Mouse (Mus musculus) NIH3T3 (cell line): ENCODE data around the gene Slc12a9.

Source experiments
- DNase-seq: peaks from one replicate; pipeline ENCODE4 v3.0.0-alpha.2; 2012; ENCODE audit warnings: low read depth

Gene Slc12a9

GRCm38 (mm10) chr5:137333512-137334174 lies at the start of gene Slc12a9:
Gene Slc12a9 (minus strand): TSS chr5:137333597.
- DNase-seq: peak; percentile 98

DNA sequence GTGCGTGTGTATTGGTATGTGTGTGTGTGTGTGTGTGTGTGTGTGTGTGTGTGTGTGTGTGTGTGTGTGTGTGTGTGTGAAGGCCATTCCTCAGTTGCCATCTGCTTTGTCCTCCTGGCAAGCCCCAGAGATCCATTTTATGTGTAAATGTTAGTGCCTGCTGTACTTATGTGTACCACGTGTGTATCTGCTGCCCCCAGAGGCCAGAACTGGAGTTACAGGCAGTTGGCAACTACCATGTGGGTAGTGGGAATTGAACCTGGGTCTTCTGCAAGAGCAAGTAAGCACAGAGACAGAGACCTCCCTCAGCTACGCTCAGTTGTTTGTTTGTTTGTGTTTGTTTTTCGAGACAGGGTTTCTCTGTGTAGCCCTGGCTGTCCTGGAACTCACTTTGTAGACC lies 47.8 kb upstream of the Slc12a9 start:
- peak; percentile 79 for DNase-seq

DNA sequence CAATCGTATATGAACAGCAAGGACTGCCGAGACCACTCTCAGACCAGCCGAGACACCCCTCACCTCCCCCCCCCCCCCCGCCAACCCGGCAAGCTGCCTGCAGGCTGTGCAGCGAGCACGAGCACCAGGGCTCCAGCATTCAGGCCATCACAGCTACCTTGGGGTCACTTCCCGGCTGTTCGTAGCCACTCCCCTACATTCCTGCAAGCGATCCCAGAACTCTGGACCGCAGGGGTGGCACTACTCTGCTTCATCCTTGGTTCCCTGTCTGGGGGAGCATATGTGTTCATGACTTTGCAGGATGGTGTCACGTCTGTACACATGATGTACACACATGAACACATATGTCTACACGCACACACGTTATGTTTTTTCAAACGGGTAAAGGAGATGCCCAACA lies 44.2 kb upstream of the Slc12a9 start:
- no peak for DNase-seq

DNA sequence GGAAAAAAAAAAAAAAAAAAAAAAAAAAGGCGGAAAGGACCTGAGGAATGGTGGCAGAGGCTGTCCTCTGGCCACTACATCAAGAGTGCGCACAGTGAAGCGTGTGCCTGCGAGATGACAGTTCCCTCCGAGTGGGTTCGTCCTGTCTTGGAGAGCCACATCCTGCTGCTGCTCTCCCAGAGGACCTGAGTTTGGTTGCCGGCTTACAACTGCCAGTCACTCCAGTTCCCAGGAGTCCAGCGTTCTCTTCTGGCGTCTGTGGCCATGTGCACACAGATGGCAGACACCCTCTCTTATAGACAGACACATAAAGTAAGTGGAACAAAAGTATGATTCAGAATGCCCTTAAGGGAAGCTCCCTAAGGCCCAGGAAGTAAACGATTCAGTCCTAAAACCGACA lies 43.8 kb upstream of the Slc12a9 start:
- no peak for DNase-seq

DNA sequence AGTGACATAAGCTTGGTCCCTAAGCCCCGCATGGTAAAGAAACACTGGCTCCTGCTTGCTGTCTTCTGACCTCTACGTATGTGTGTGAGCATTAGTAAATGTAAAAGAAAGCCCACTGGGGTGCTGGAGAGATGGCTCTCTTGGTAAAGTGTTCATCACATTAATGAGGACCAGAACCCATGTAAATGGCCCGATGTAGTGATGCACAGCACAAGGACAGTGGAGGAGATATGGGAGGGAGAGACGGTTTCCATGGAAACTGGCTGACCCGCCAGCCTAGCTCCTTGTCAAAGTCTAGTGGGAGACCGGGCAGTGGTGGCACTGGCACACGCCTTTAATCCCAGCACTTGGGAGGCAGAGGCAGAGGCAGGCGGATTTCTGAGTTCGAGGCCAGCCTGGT lies 43.3 kb upstream of the Slc12a9 start:
- no peak for DNase-seq

- DNase-seq: peak; percentile 61
Observed at GRCm38 (mm10) chr5:137376198-137376597, 42.8 kb upstream of the Slc12a9 start.

- DNase-seq: peak; percentile 68
Observed at GRCm38 (mm10) chr5:137375627-137376026, 42.2 kb upstream of the Slc12a9 start.

- DNase-seq: no peak
Observed at GRCm38 (mm10) chr5:137374521-137375080, 41.2 kb upstream of the Slc12a9 start.

- DNase-seq: no peak
Observed at GRCm38 (mm10) chr5:137373371-137373950, 40.1 kb upstream of the Slc12a9 start.

- DNase-seq: no peak
Observed at GRCm38 (mm10) chr5:137369665-137370064, 36.3 kb upstream of the Slc12a9 start.

GRCm38 (mm10) chr5:137358382-137358781 lies 25.0 kb upstream of the Slc12a9 start:
- DNase-seq: no peak

DNA sequence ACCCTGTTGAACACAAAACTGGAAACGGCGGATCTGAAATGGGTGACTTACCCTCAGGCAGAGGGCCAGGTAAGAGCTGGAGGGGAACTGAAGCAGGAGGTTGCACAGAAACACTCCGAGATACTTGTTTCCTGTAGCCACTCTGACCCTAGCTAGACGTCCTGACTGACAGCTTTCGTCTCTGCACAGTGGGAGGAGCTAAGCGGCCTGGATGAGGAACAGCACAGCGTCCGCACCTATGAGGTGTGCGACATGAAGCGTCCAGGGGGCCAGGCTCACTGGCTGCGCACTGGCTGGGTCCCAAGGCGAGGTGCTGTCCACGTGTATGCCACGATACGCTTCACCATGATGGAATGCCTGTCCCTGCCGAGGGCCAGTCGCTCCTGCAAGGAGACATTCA lies 20.7 kb upstream of the Slc12a9 start:
- no peak for DNase-seq

DNA sequence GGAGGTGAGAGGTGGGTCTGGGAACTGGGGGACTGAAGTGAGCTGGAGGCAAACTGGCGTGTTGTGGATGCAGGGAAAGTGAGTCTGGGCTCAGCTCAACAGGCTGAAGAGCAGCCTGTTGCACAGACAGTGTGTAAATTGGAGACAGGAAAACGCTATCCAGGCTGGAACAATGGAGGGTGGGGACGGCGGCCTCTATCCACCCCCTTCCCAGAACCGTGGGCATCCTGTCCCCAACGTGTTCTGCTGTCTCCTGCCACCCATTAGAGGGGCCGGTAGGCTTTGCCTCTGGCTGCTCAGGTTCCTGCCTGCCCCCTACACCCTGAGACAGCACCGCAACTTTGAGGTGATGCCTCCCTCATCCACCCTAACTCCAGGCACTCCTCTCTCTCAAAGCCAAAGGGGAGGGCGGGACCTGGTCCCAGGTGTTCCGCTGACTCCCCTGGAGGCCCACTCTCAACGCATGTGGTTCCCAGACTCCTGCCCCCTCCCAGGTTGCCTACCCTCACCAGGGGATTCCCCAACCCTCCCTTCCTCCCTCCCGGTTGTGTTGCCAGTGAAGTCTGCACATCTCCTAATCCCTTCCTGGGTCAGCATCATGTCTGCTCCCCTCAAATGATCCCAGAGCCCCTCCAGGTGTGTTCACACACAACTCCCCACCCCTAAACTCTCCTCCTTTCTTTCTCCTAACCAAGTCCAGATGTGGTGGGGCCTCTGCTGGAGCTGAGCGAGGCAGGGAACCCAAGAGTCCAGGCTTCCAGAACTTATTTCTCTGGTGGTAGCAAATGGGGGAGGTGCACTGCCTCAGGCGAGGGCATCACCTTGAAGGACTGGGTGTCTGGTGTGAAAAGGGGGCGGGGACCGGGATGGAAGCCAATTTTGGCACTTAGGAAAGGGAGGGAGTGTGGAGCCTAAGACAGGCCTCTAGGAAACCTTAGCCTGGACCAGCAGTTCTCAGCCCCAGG lies 18.9 kb upstream of the Slc12a9 start:
- peak; percentile 52 for DNase-seq

DNA sequence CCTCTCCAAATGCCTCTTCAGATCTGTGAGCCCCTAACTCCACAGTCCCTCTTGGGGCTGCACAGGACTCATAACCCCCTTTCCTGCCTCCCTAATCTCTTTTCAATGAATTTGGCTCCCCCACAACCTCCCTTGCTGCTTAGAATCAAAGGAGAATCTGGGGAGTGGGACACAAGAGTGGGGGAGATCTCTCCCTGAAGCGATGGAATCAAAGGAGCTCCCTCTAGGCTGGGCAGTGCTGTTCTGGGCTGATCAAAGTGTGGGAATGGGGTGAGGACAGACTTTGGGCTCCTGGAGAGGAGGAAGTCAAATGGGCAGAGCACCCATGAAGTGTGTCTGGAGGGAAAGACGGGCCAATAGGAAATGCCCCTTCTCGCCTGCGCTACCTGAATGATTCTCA lies 18.0 kb upstream of the Slc12a9 start:
- peak; percentile 25 for DNase-seq

GRCm38 (mm10) chr5:137351058-137351380 lies 17.6 kb upstream of the Slc12a9 start:
- DNase-seq: peak; percentile 49

GRCm38 (mm10) chr5:137350205-137351057 lies 17.0 kb upstream of the Slc12a9 start:
- DNase-seq: peak; percentile 64

DNA sequence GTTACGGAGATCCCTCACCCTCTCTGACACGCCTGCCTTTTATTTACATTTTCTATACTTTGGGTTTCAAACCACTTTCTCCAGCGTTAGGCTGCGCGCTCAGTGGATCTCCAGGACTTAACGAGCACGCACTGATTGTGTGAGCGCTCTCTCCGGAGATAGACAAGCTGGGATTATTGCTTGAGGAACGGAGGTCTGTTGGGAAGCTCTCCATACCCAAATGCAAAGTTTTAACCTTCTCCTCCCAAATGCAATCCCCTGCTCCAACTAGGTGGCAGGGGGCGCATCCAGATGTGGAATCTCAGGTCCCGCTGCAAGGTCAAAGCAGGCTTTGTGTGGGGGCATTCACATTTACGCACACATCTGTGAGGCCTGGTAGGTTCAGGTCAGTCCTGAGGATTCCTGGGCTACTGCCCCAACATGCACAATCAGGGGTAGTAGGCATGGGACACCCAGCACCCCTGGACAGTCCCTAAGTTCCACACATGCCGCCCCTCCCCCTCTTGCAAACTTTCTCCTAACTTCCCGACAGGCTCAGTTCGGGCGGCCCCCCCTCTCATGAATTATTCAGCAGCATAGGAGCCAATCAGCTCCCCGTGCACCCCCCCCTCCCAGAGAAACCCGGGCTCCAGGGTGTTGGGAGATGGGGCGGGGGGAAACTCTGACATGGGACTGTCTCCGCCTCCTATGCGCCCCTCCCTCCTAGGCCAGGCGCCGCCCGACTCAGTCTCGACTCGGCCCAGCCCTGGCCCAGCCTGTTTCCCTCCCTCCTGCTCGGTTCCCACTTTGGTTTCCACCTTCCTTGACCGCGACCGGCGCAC lies 16.2 kb upstream of the Slc12a9 start, which contains the start of gene Ephb4:
Ephb4 (plus strand) TSS at position 726 of the 821 bp plus-strand sequence.
- peak; percentile 97 for DNase-seq

DNA sequence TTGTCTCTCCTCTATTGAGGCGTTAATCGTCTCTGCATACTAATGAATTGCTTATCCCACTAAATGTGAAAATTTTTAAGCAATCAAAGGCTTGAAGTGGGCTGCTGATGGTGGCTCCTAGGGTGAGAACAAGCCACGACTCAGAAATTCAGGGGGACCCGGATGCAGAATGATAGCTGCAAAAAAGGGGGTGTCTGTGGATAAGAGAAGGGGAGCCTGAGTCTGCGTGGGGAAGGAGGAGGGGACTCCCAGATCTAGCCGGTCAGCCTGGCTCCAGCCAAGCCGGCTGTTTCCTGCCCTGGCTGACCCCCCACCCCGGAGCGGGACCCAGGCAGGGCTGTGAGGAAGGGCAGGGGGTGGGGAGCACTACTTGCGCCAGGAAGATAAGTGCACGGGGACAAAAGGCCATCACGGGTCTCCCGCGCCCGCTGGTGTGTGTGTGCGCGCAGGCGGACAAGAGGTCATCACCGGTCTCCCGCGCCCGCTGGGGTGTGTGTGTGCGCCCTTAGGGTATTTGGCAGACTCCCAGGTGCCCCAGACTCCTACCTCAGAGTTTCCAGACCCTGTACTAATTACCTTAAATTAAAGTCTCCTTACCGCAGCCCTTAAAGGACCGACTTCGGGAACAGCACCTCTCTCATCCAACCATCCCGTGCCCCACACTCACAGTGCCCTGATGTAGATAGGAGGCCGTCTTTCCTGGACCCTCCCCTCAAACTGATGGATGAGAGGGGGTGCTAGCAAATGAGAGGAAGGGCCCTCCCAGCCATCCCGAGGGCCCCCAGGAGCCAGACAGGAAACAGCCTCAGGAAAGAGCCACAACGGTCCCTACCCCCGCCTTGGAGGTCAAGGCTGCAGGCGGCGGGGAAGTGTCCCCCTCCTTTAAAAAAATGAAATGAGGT lies 15.3 kb upstream of the Slc12a9 start:
- DNase-seq: no peak

- no peak for DNase-seq
Observed at GRCm38 (mm10) chr5:137347856-137348255, 14.5 kb upstream of the Slc12a9 start.

GRCm38 (mm10) chr5:137346983-137347382 lies 13.6 kb upstream of the Slc12a9 start:
- DNase-seq: peak; percentile 52
